Mouse (Mus musculus): ENCODE results near the gene Tcaf3. TPM values are rescaled to one million over a fixed set of nuclear protein-coding genes. Genes with fewer than 3 reads are reported as not detected.

The Tcaf3 gene
- total and polyA plus RNA-seq, 3 experiments: not detected

- no peaks in the 10 kb centered on the region; a peak in 1 of 4 replicates for H3K27me3 ChIP-seq (ENCODE audit: control insufficient read depth in 1 of 2, insufficient read depth in 2 of 2, low read length in 2 of 2)
- H3K4me3 ChIP-seq (ENCODE audit: control insufficient read depth in 1 of 2, insufficient read depth in 1 of 2, low read depth in 2 of 2, low read length in 2 of 2): no peak overlapping the region
- TF ChIP-seq MAFK (IDR thresholded peaks at IDR 0.05; ENCODE audit: borderline replicate concordance, low read depth, low read length): no peak
- no peak for TF ChIP-seq HCFC1 (IDR thresholded peaks at IDR 0.05; ENCODE audit: low read depth, low read length)
- no peak for TF ChIP-seq TBP (IDR thresholded peaks at IDR 0.05; ENCODE audit: low read depth, low read length)
- no peak overlapping the region for H3K27ac ChIP-seq (ENCODE audit: control insufficient read depth, low read depth, low read length)
- DNase-seq (ENCODE audit: low read depth, low spot score): no peak
- no peaks in the 10 kb centered on the region for H3K79me2 ChIP-seq (ENCODE audit: control insufficient read depth, insufficient read depth, low read length, poor library complexity)
- H3K9me3 ChIP-seq (replicated peaks; ENCODE audit: insufficient read depth, low read length): no peaks in the 10 kb centered on the region
- H3K9ac ChIP-seq (ENCODE audit: control insufficient read depth, low read depth, low read length, poor library complexity, severe bottlenecking): no peak overlapping the region
- H3K4me1 ChIP-seq (ENCODE audit: control insufficient read depth in 1 of 2, insufficient read depth in 2 of 2, low read length in 2 of 2): no peaks in the 10 kb centered on the region
- H3K36me3 ChIP-seq (ENCODE audit: control insufficient read depth in 1 of 2, insufficient read depth in 2 of 2, low read length in 2 of 2): no peaks in the 10 kb centered on the region
These were observed 14.6 kb downstream of the Tcaf3 start for GRCm38 (mm10) chr6:42582741-42583487.

- H3K9me3 ChIP-seq (replicated peaks; ENCODE audit: insufficient read depth, low read length): no peaks in the 10 kb centered on the region
- H3K79me2 ChIP-seq (ENCODE audit: control insufficient read depth, insufficient read depth, low read length, poor library complexity): no peaks in the 10 kb centered on the region
- H3K36me3 ChIP-seq (ENCODE audit: control insufficient read depth in 1 of 2, insufficient read depth in 2 of 2, low read length in 2 of 2): no peaks in the 10 kb centered on the region
- TF ChIP-seq ZNF384 (IDR thresholded peaks at IDR 0.05; ENCODE audit: low read depth, low read length): no peak
- no peak for TF ChIP-seq MAZ (IDR thresholded peaks at IDR 0.05; ENCODE audit: low read depth, low read length)
- TF ChIP-seq ETS1 (IDR thresholded peaks at IDR 0.05; ENCODE audit: low read depth, low read length): no peak
- TF ChIP-seq GABPA (IDR thresholded peaks at IDR 0.05; ENCODE audit: low read depth, low read length): no peak
- no peak for TF ChIP-seq GATA1 (IDR thresholded peaks at IDR 0.05; ENCODE audit: low read depth, low read length)
- no peak for TF ChIP-seq CHD1 (IDR thresholded peaks at IDR 0.05; ENCODE audit: low read depth, low read length)
- H3K4me1 ChIP-seq (ENCODE audit: control insufficient read depth in 1 of 2, insufficient read depth in 2 of 2, low read length in 2 of 2): no peaks in the 10 kb centered on the region
- DNase-seq (ENCODE audit: low read depth, low spot score): no peak
- H3K4me3 ChIP-seq (ENCODE audit: control insufficient read depth in 1 of 2, insufficient read depth in 1 of 2, low read depth in 2 of 2, low read length in 2 of 2): no peak overlapping the region
- H3K9ac ChIP-seq (ENCODE audit: control insufficient read depth, low read depth, low read length, poor library complexity, severe bottlenecking): no peak overlapping the region
- H3K27me3 ChIP-seq (ENCODE audit: control insufficient read depth in 1 of 2, insufficient read depth in 2 of 2, low read length in 2 of 2): no peaks in the 10 kb centered on the region
- H3K27ac ChIP-seq (ENCODE audit: control insufficient read depth, low read depth, low read length): no peak overlapping the region
These were observed 18.8 kb downstream of the Tcaf3 start for GRCm38 (mm10) chr6:42578678-42579077.

DNA sequence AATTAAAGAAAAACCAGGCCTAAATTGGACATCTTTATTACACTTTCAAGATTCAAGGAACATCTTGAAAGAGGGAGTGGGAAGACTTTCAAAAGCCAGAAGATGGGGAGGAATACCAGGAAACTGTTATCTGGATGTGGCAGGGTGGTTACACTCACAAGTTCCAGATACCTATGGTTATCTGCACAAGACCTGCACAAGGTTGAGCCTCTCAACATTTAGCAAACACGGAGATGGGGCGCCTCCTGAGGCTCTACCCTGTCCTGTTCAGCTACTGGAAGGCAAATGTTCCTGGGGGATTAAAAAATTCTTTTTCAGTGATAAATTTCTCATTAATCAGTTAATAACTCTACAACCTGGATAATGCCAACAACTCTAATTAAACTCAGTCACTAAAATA is 20.1 kb downstream of the Tcaf3 start:
- no peak overlapping the region for H3K27ac ChIP-seq (ENCODE audit: control insufficient read depth, low read depth, low read length)
- no peaks in the 10 kb centered on the region for H3K36me3 ChIP-seq (ENCODE audit: control insufficient read depth in 1 of 2, insufficient read depth in 2 of 2, low read length in 2 of 2)
- H3K4me3 ChIP-seq (ENCODE audit: control insufficient read depth in 1 of 2, insufficient read depth in 1 of 2, low read depth in 2 of 2, low read length in 2 of 2): no peak overlapping the region
- no peaks in the 10 kb centered on the region for H3K79me2 ChIP-seq (ENCODE audit: control insufficient read depth, insufficient read depth, low read length, poor library complexity)
- no peaks in the 10 kb centered on the region for H3K9me3 ChIP-seq (replicated peaks; ENCODE audit: insufficient read depth, low read length)
- H3K4me1 ChIP-seq (ENCODE audit: control insufficient read depth in 1 of 2, insufficient read depth in 2 of 2, low read length in 2 of 2): no peaks in the 10 kb centered on the region
- TF ChIP-seq BHLHE40 (IDR thresholded peaks at IDR 0.05; ENCODE audit: borderline replicate concordance, low read depth, low read length) (no peak), USF2 (IDR thresholded peaks at IDR 0.05; ENCODE audit: borderline replicate concordance in 1 of 2, insufficient read depth in 1 of 2, low read depth in 1 of 2, low read length in 2 of 2) (no peak), JUND (IDR thresholded peaks at IDR 0.05; ENCODE audit: low read depth, low read length) (no peak)
- no peaks in the 10 kb centered on the region for H3K27me3 ChIP-seq (ENCODE audit: control insufficient read depth in 1 of 2, insufficient read depth in 2 of 2, low read length in 2 of 2)
- H3K9ac ChIP-seq (ENCODE audit: control insufficient read depth, low read depth, low read length, poor library complexity, severe bottlenecking): no peak overlapping the region
- DNase-seq (ENCODE audit: low read depth, low spot score): no peak

Measured in MEL (cell line).